Mouse (Mus musculus): ENCODE data around the gene Gng12. TPM values are rescaled to one million over a fixed set of nuclear protein-coding genes. Genes with fewer than 3 reads are reported as not detected.
"Not testable (repeated sequence)": the region's sequence is repeated elsewhere in the genome, so short reads cannot be mapped to it uniquely, and the experiment has no call there.

Gene Gng12
- polyA plus RNA-seq, 1 experiment from 2014 or later = 50.3 TPM

DNA sequence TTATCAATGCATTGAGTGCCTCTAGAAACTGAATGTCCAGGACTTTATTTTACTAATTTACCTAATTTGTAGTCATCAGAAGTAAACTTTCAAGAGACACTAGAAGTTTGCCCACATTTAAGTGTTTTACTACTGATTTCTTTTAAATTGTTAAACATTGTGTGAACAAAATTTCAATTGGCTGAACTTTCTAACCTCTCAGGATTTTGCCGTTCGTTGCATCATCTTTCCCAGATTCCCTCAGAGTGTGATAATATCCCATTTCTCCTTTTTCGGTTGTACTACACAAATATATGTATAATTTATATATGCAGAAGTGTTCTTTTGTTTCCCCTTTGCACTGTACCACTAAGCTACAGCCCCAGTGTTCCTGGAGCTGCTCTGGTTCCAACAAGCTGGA, 133.8 kb downstream of the Gng12 start:
- DNase-seq (ENCODE audit: low spot score) = no peak
- Histone ChIP-seq H3K4me1 (peaks cover 28% of the 10 kb centered on the region), H3K27ac (replicated peaks) (no peak overlapping the region), H3K36me3 (no peaks in the 10 kb centered on the region), H3K9me3 (replicated peaks) (no peaks in the 10 kb centered on the region), H3K4me3 (no peak overlapping the region), H3K27me3 (ENCODE audit: low read depth, poor library complexity, severe bottlenecking) (peaks cover 68% of the 10 kb centered on the region)
- WGBS = 19% methylated on average over 3 of the region's 3 CpGs

DNA sequence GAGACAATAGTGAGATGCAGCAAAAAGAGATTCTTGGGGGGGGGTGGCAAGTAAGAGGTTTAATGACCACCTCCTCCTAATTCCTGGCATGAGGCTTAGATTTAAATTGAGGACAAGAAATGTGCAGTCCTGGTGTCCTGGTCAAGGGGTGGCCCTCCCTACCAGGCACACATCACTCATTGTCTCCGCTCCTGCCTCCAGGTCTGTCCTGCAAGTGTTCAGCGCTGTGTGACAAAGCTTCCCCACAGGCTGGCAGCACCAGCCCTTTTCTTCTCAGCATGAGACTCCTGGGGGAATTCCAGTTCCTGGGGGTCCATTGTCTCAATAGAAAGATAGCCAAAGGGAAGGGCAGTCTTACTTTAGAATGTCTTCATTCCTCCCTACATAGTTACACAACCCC, 134.2 kb downstream of the Gng12 start:
- DNase-seq (ENCODE audit: low spot score) = peak; percentile 38
- Histone ChIP-seq H3K27me3 (ENCODE audit: low read depth, poor library complexity, severe bottlenecking) (peaks cover 68% of the 10 kb centered on the region), H3K9me3 (replicated peaks) (no peaks in the 10 kb centered on the region), H3K36me3 (no peaks in the 10 kb centered on the region), H3K4me1 (peaks cover 31% of the 10 kb centered on the region), H3K4me3 (0 out of 2 replicates have a peak overlapping the region, but pooled peaks have one; percentile 16), H3K27ac (replicated peaks) (no peak overlapping the region)
- WGBS = 0% methylated on average over 2 of the region's 2 CpGs

DNA sequence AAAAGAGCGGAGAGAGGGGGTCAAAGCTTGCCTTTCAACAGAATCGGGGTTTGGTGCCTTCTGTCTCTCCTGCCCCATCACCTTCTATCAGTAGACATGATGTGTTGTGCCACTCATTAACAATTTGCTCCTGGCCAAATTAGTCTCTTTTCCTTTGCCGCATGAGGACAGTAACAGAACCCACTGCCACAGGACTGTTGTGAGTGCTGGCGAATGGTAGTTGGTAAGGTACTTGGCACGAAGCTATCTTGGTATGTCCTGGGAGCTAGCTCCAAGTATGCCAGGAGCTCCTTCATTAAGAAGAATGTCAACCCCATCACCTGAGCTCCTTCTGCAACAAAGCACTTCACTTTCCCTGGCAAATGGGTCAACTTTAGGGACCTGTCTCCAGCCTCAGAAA, 134.6 kb downstream of the Gng12 start:
- Histone ChIP-seq H3K27me3 (ENCODE audit: low read depth, poor library complexity, severe bottlenecking) (peaks cover 68% of the 10 kb centered on the region), H3K4me1 (peaks cover 35% of the 10 kb centered on the region), H3K36me3 (no peaks in the 10 kb centered on the region), H3K27ac (replicated peaks) (no peak overlapping the region), H3K4me3 (no peak overlapping the region), H3K9me3 (replicated peaks) (no peaks in the 10 kb centered on the region)
- WGBS = 27% methylated on average over 5 of the region's 5 CpGs
- DNase-seq (ENCODE audit: low spot score) = no peak

DNA sequence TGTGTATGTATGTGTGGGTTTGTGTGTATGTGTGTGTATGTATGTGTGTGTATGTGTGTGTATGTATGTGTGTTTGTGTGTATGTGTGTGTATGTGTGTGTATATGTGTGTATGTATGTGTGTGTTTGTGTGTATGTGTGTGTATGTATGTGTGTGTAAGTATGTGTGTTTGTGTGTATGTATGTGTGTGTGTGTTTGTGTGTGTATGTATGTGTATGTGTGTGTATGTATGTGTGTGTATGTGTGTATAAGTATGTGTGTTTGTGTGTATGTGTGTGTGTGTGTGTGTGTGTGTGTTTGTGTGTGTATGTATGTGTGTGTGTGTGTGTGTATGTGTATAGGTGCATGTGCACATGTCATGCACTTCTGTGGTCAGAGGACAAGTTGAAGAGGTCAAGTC, 136.4 kb downstream of the Gng12 start:
- DNase-seq (ENCODE audit: low spot score); H3K36me3 ChIP-seq; H3K27ac ChIP-seq (replicated peaks); H3K4me3 ChIP-seq; H3K9me3 ChIP-seq (replicated peaks): not testable (repeated sequence)
- Histone ChIP-seq H3K4me1 (peaks cover 42% of the 10 kb centered on the region), H3K27me3 (ENCODE audit: low read depth, poor library complexity, severe bottlenecking) (peaks cover 60% of the 10 kb centered on the region)

DNA sequence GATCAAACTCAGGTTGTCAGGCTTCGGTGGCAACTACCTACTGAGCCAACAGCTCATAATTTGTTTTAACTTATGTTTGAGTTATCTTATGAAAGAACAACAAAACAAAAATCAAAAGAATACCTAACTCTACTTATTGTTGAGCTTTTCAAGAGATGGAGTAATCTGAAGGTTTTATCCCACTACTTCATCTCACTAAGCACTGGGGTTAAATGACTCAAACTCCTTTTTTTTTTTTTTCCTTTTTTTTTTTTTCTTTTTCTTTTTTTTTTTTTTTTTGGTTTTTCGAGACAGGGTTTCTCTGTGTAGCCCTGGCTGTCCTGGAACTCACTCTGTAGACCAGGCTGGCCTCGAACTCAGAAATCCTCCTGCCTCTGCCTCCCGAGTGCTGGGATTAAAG, 136.8 kb downstream of the Gng12 start:
- not testable (repeated sequence) for H3K9me3 ChIP-seq (replicated peaks); H3K27ac ChIP-seq (replicated peaks); H3K36me3 ChIP-seq; H3K4me3 ChIP-seq; DNase-seq (ENCODE audit: low spot score)
- Histone ChIP-seq H3K27me3 (ENCODE audit: low read depth, poor library complexity, severe bottlenecking) (peaks cover 56% of the 10 kb centered on the region), H3K4me1 (peaks cover 44% of the 10 kb centered on the region)
- WGBS = 95% methylated on average over 3 of the region's 4 CpGs

- Histone ChIP-seq H3K36me3 (no peaks in the 10 kb centered on the region), H3K27ac (replicated peaks) (no peak overlapping the region), H3K4me3 (no peak overlapping the region), H3K27me3 (ENCODE audit: low read depth, poor library complexity, severe bottlenecking) (peaks cover 50% of the 10 kb centered on the region), H3K9me3 (replicated peaks) (no peaks in the 10 kb centered on the region), H3K4me1 (peaks cover 44% of the 10 kb centered on the region)
- DNase-seq (ENCODE audit: low spot score) = no peak
- 73% methylated on average over 4 of the region's 4 CpGs for WGBS
Observed at GRCm38 (mm10) chr6:67033604-67034003, 137.4 kb downstream of the Gng12 start.

DNA sequence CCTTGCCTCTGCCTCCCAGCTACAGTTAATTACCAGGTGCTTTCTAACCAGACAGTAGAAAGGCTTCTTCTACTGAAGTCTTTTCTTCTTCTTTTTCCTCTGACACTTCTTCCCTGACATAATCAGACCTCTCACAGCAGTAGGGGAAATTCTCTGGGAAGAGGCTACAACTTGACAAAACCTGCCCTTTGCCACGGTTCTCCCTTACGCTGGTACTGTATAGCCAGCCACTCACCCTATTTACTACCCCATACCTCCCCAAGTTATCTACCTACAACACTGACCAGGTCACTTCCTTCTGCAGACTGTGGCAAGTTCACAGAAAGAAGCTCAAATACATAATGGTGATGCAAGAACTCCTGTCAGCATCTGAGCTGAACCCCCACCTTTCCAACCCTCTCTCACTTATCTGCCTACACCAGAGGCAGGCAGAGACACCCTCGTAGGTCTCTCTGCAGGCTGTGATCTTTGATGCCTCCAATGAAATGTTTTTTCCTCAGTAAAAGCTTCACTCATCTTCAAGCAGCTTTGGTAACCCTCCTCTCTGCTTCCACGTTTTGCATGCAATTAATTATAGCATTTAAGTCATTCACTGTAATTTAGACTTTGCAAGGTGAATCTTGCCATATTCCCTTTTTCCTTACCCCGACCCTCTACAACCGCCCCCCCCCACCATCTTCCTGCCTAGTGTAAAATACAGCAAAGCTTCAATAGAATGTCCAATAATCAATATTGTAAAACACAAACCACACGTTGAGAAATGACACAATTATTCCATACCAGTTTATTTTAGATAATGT, 138.3 kb downstream of the Gng12 start:
- Histone ChIP-seq H3K27ac (replicated peaks) (no peak overlapping the region), H3K36me3 (no peaks in the 10 kb centered on the region), H3K4me3 (no peak overlapping the region), H3K4me1 (peaks cover 42% of the 10 kb centered on the region), H3K27me3 (ENCODE audit: low read depth, poor library complexity, severe bottlenecking) (peaks cover 41% of the 10 kb centered on the region), H3K9me3 (replicated peaks) (no peaks in the 10 kb centered on the region)
- no peak for DNase-seq (ENCODE audit: low spot score)
- WGBS = 46% methylated on average over 7 of the region's 7 CpGs

DNA sequence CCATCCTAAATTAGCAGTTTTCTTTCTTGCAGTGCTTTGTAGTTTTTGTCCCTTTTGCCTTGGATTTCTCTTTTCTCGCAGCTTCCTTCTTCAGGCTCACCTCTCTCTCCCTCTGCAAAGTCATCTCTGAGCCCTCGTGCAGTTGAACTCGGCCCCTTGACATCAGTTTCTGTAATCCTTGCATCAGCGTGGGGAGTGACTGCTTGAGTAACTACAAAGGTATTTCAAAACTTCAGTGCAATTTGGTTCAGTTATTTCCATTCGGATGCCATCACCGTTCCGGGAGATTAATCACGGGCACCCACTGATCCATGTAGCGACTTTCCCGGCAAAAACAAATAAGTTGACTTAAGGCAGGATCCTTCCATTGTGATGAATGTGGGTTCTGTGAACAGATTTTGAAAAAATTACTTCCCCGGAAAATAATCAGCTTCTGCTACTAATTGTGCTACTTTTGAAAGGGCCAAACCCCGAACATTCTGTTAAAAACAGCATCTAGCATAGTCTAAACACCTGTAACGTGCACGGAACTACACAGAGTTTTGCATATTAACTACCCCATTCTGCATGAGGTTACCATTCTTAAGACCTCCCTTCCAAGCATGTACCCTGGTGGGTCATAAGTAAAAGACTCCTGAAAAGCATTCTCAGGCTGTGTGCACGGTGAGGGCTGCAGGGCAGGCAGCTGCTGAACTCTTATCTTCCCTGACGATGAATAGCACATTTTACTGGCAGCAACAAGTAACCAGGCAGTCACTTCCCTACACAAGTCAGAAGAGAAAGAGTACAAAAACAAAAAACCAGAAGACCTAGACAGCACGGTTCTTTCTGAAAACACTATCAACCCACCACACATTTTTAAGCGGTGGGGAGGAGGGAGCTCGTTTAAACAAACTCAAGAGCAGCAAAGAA, 139.4 kb downstream of the Gng12 start:
- Histone ChIP-seq H3K9me3 (replicated peaks) (no peaks in the 10 kb centered on the region), H3K4me3 (peak overlapping the region; percentile 81), H3K27me3 (ENCODE audit: low read depth, poor library complexity, severe bottlenecking) (peaks cover 33% of the 10 kb centered on the region), H3K27ac (replicated peaks) (peak overlapping the region; percentile 95; the same call in 1 of the 2 replicates), H3K4me1 (peaks cover 31% of the 10 kb centered on the region), H3K36me3 (no peaks in the 10 kb centered on the region)
- 8% methylated on average over 19 of the region's 19 CpGs for WGBS
- DNase-seq (ENCODE audit: low spot score) = peak; percentile 32

GRCm38 (mm10) chr6:67036356-67036811, 140.2 kb downstream of the Gng12 start:
- H3K9me3 ChIP-seq (replicated peaks) = no peaks in the 10 kb centered on the region
- DNase-seq (ENCODE audit: low spot score) = peak; percentile 85
- H3K27me3 ChIP-seq (ENCODE audit: low read depth, poor library complexity, severe bottlenecking) = peaks cover 25% of the 10 kb centered on the region
- no peaks in the 10 kb centered on the region for H3K36me3 ChIP-seq
- H3K4me1 ChIP-seq = peaks cover 26% of the 10 kb centered on the region
- under 1% methylated on average over 29 of the region's 29 CpGs for WGBS
- peak overlapping the region; percentile 81 for H3K4me3 ChIP-seq
- H3K27ac ChIP-seq (replicated peaks) = peak overlapping the region; percentile 95

GRCm38 (mm10) chr6:67036837-67037628, 140.8 kb downstream of the Gng12 start, which contains the start of gene Gadd45a:
Gene Gadd45a (minus strand): TSS chr6:67037457.
- Histone ChIP-seq H3K36me3 (no peaks in the 10 kb centered on the region), H3K27ac (replicated peaks) (peak within 1 kb of the TSS; percentile 95), H3K27me3 (ENCODE audit: low read depth, poor library complexity, severe bottlenecking) (peaks cover 20% of the 10 kb centered on the region), H3K4me3 (peak within 1 kb of the TSS; percentile 81), H3K9me3 (replicated peaks) (no peaks in the 10 kb centered on the region), H3K4me1 (peaks cover 26% of the 10 kb centered on the region)
- DNase-seq (ENCODE audit: low spot score) = peak; percentile 95
- under 1% methylated on average over 65 of the region's 69 CpGs for WGBS

DNA sequence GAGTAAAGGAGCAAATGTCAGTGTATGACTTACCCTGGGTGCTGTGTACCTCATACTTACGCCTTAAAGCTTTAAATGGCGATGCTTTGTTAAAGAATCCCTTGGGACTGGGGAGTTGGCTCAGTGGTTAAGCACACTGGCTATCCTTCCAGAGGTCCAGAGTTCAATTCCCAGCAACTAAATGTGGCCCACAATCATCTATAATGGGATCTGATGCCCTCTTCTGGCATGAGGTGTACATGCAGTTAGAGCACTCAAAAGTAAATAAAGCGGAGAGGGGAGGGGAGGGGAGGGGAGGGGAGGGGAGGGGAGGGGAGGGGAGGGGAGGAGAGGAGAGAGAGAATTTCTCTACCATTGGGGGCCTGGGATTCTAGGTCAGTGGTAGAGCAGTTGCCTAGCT, 142.8 kb downstream of the Gng12 start:
- no peak for DNase-seq (ENCODE audit: low spot score)
- Histone ChIP-seq H3K4me3 (no peak overlapping the region), H3K9me3 (replicated peaks) (no peaks in the 10 kb centered on the region), H3K36me3 (no peaks in the 10 kb centered on the region), H3K27ac (replicated peaks) (no peak overlapping the region), H3K27me3 (ENCODE audit: low read depth, poor library complexity, severe bottlenecking) (peaks cover 9% of the 10 kb centered on the region), H3K4me1 (peaks cover 25% of the 10 kb centered on the region)
- 86% methylated on average over 3 of the region's 3 CpGs for WGBS

GRCm38 (mm10) chr6:67040904-67041410, 144.8 kb downstream of the Gng12 start:
- H3K36me3 ChIP-seq = no peaks in the 10 kb centered on the region
- DNase-seq (ENCODE audit: low spot score) = no peak
- no peak overlapping the region for H3K27ac ChIP-seq (replicated peaks)
- no peaks in the 10 kb centered on the region for H3K27me3 ChIP-seq (ENCODE audit: low read depth, poor library complexity, severe bottlenecking)
- no peak overlapping the region for H3K4me3 ChIP-seq
- WGBS = 63% methylated on average over 4 of the region's 4 CpGs
- H3K9me3 ChIP-seq (replicated peaks) = no peaks in the 10 kb centered on the region
- H3K4me1 ChIP-seq = peaks cover 8% of the 10 kb centered on the region

Measured in midbrain, embryonic 10.5 days (tissue).